Mouse (Mus musculus) small intestine, adult 2 months (tissue): Measurements from ENCODE around the gene Cnn1.

Source experiments
- CTCF ChIP-seq: fragments of 200-500 bp; IDR thresholded peaks from 2 replicates; pipeline ENCODE4 v1.5.1; 2012; ENCODE audit warnings: low read depth, mild to moderate bottlenecking, control low read depth, inconsistent platforms, low read length, moderate library complexity, mixed read lengths; ENCODE audit not compliant: insufficient replicate concordance, insufficient read length; ENCODE audit errors: extremely low read depth
- POLR2A ChIP-seq: fragments of 200-500 bp; IDR thresholded peaks from 2 replicates; pipeline ENCODE4 v1.6.1; 2012; ENCODE audit warnings: low read depth, mild to moderate bottlenecking, control low read depth, inconsistent platforms, low read length, moderate library complexity

GRCm38 (mm10) chr9:22086012-22086411, 13.0 kb upstream of the Cnn1 start:
- TF ChIP-seq CTCF (no peak), POLR2A (no peak)
